Mouse (Mus musculus) embryonic facial prominence, embryonic 15.5 days (tissue): Measurements from ENCODE around the gene Flnc. TPM values are rescaled to one million over a fixed set of nuclear protein-coding genes. Genes with fewer than 3 reads are reported as not detected.

ENCODE experiments used
- microRNA-seq: library from miRNA; unstranded; fragments of <30 nt; microRNA quantifications from one replicate; pipeline ENCODE4, GENCODE M21; 2016; ENCODE audit warnings: borderline number of aligned reads
- polyA plus RNA-seq: library from polyadenylated mRNA; unstranded; fragments of >200 nt; fragmentation: Nextera tagmentation; extraction: Ambion mirVana; gene quantifications from 2 replicates; pipeline ENCODE4 v1.2.1, GENCODE M21; 2015

Gene Flnc
- polyA plus RNA-seq, 1 experiment from 2014 or later, result 24.0 TPM

Small RNA genes lying within 50 kb of the gene (microRNA-seq; reads per million reads assigned to microRNA genes)
- gene Gm26220 (not detected), gene Gm44354 (not detected)

Other genes with a start within 250 kb of the Flnc start
- gene Impdh1, start 216.9 kb upstream of the Flnc start, polyA plus RNA-seq, result 51.0 and 60.5 TPM in 2 replicates
- gene Hilpda, start 160.8 kb upstream of the Flnc start, polyA plus RNA-seq, result 38.3 and 40.7 TPM in 2 replicates
- 0.43 and 0.70 TPM in 2 replicates for gene Fam71f2, start 153.7 kb upstream of the Flnc start, polyA plus RNA-seq
- 0.28 TPM in 1 of 2 replicates, not detected in the other for gene Fam71f1, start 114.1 kb upstream of the Flnc start, polyA plus RNA-seq
- 457 and 464 TPM in 2 replicates for gene Calu, start 85.2 kb upstream of the Flnc start, polyA plus RNA-seq
- gene Opn1sw, start 44.8 kb upstream of the Flnc start, polyA plus RNA-seq, result 0.85 and 1.2 TPM in 2 replicates
- 23.6 and 24.0 TPM in 2 replicates for gene Ccdc136, start 36.9 kb upstream of the Flnc start, polyA plus RNA-seq
- gene Atp6v1f, start 34.5 kb downstream of the Flnc start, polyA plus RNA-seq, result 243 and 252 TPM in 2 replicates
- not detected in 2 replicates for gene Atp6v1fnb, start 38.2 kb downstream of the Flnc start, polyA plus RNA-seq
- gene Kcp, start 74.7 kb downstream of the Flnc start, polyA plus RNA-seq, result 26.2 and 28.3 TPM in 2 replicates
- gene Irf5, start 93.4 kb downstream of the Flnc start, polyA plus RNA-seq, result 6.8 and 8.2 TPM in 2 replicates
- 74.2 and 85.2 TPM in 2 replicates for gene Tnpo3, start 176.6 kb downstream of the Flnc start, polyA plus RNA-seq